Mouse (Mus musculus) midbrain, embryonic 13.5 days (tissue): ENCODE results near the gene Wwp2. TPM values are rescaled to one million over a fixed set of nuclear protein-coding genes. Genes with fewer than 3 reads are reported as not detected.

Experiments used
- ATAC-seq: fragments of 200-750 bp; cut with Nextera tagmentation; 2 replicates; pipeline ENCODE4 v1.8.0; 2017; ENCODE audit warnings: mild to moderate bottlenecking, moderate TSS enrichment, moderate library complexity
- H3K27ac ChIP-seq: fragments of 300-500 bp; sonication (generic); 2 replicates; pipeline ENCODE4 v1.5.1; 2015; ENCODE audit warnings: inconsistent platforms, mild to moderate bottlenecking, moderate library complexity
- H3K27me3 ChIP-seq: fragments of 300-500 bp; sonication (generic); 2 replicates; pipeline ENCODE4 v1.6.1; 2015; ENCODE audit warnings: mild to moderate bottlenecking, inconsistent platforms
- H3K36me3 ChIP-seq: fragments of 300-500 bp; sonication (generic); 2 replicates; pipeline ENCODE4 v1.6.1; 2015; ENCODE audit warnings: mild to moderate bottlenecking, inconsistent platforms
- H3K4me1 ChIP-seq: fragments of 300-500 bp; sonication (generic); replicated peaks from 2 replicates; pipeline ENCODE4 v1.6.1; 2015; ENCODE audit warnings: inconsistent platforms
- H3K4me2 ChIP-seq: fragments of 300-500 bp; sonication (generic); replicated peaks from 2 replicates; pipeline ENCODE4 v1.6.1; 2015; ENCODE audit warnings: moderate library complexity, mild to moderate bottlenecking, inconsistent platforms
- H3K4me3 ChIP-seq: fragments of 300-500 bp; sonication (generic); replicated peaks from 2 replicates; pipeline ENCODE4 v1.5.1; 2015; ENCODE audit warnings: mild to moderate bottlenecking, inconsistent platforms
- H3K9ac ChIP-seq: fragments of 300-500 bp; sonication (generic); replicated peaks from 2 replicates; pipeline ENCODE4 v1.6.1; 2015; ENCODE audit warnings: mild to moderate bottlenecking, inconsistent platforms
- H3K9me3 ChIP-seq: fragments of 300-500 bp; sonication (generic); 2 replicates; pipeline ENCODE4 v1.6.1; 2016; ENCODE audit warnings: mild to moderate bottlenecking, inconsistent platforms
- WGBS: fragments of 180-500 bp; shearing (Covaris S2); methylation state at CpG from one replicate; pipeline ENCODE4 v1.1.7; 2015; 5-methylcytosine and 5-hydroxymethylcytosine counted together
- polyA plus RNA-seq: library from polyadenylated mRNA; unstranded; fragments of >200 nt; fragmentation: Nextera tagmentation; extraction: Ambion mirVana; gene quantifications from 2 replicates; pipeline ENCODE4 v1.2.1, GENCODE M21; 2015

The Wwp2 gene
- polyA plus RNA-seq, 1 experiment from 2014 or later: 48.9 TPM

DNA sequence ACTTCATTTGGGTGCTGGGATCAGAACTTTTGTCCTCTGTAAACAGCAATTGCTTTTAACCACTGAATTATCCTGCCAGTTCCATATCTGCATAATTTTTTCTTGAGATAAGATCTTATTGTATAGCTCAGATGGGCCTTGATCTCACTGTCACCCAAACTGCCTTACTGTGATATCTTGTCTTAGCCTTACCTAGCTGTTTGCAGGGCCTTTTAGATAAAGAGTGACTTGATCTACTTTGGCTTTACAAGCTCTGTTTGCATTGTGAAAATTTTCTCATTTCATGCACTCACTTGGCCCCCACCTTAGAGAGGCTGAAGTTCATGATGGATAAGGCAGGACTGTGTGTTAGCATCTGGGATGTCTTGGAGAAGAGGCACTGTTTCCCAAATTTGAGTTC lies 48.8 kb downstream of the Wwp2 start:
- Histone ChIP-seq H3K27me3 (no peaks in the 10 kb centered on the region), H3K4me2 (no peak overlapping the region)
- ATAC-seq: no peak

DNA sequence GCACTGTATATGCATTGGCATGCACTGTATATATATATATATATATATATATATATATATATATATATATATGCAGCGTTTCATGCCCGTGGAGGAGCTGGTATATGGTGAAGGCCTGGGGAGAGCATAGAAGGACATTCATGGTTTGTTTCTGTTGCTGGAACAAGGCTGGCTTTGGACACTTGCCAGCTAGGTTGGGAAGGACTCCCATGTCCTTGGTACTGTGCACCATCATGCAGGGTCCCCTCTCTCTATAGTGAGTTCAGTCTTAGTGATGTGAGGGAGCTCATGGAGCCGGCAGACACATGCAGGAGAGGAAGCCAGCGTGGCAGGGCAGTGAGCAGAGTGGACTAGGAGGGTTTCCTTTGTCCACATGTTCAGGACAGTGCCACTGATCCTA lies 52.4 kb downstream of the Wwp2 start:
- Histone ChIP-seq H3K9ac (no peak overlapping the region), H3K4me1 (0 out of 2 replicates have a peak, but pooled peaks cover 7% of the 10 kb centered on the region), H3K27me3 (no peaks in the 10 kb centered on the region), H3K9me3 (no peaks in the 10 kb centered on the region), H3K4me3 (no peak overlapping the region), H3K4me2 (no peak overlapping the region), H3K27ac (no peak overlapping the region), H3K36me3 (peaks cover 22% of the 10 kb centered on the region)
- ATAC-seq: no peak
- 94% methylated on average over 4 of the region's 4 CpGs for WGBS

More for the DNA sequence above, 48.8 kb downstream of the Wwp2 start:
- Histone ChIP-seq H3K4me1 (0 out of 2 replicates have a peak, but pooled peaks cover 3% of the 10 kb centered on the region), H3K27ac (no peak overlapping the region), H3K9ac (no peak overlapping the region), H3K4me3 (no peak overlapping the region), H3K9me3 (no peaks in the 10 kb centered on the region), H3K36me3 (peaks cover 38% of the 10 kb centered on the region)

DNA sequence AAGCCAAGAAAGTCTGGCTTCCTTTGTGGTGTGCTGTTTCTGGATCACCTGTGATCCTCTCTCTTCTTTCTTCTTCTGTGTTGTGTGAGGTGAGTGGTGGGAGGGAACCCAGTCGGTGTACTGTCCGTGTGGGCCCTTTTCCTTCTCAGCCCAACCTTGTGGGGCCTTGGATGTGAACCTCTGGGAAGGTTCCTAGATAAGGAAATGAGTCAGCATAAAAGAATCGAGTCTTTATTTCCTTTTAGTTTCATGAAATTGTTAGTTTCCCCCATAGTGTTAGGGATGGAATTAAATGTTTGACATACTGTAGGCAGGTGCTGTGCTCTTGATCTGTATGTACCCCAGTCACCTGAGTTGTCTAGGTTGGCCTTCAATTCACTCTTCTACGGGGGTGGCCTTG lies 52.9 kb downstream of the Wwp2 start:
- Histone ChIP-seq H3K4me3 (no peak overlapping the region), H3K9me3 (no peaks in the 10 kb centered on the region), H3K27ac (no peak overlapping the region), H3K4me1 (0 out of 2 replicates have a peak, but pooled peaks cover 7% of the 10 kb centered on the region), H3K27me3 (no peaks in the 10 kb centered on the region), H3K36me3 (peaks cover 18% of the 10 kb centered on the region), H3K9ac (no peak overlapping the region), H3K4me2 (no peak overlapping the region)
- 88% methylated on average over 4 of the region's 4 CpGs for WGBS
- ATAC-seq: no peak

DNA sequence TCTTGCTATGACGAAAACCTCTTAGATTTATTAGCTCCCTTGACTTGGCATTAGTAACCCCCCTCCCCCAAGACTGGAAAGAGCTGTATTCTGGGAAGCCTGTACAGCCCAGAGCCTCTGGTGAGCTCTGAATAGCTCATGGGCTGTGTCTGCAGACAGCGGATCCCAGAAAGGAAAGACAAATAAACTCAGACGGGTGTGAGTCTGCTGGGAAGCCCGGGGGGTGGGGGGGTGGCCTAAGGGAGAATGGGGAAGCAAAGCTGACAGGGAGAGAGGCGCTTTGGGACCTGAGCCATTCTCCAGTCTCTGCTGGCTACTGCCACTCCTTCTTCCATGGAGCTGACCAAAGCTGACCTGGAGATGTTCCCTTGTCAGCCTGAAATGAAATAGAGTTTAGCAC lies 53.8 kb downstream of the Wwp2 start:
- ATAC-seq: no peak
- no peak overlapping the region for H3K9ac ChIP-seq
- H3K4me2 ChIP-seq: no peak overlapping the region
- no peak overlapping the region for H3K27ac ChIP-seq
- 40% methylated on average over 5 of the region's 5 CpGs for WGBS
- no peaks in the 10 kb centered on the region for H3K9me3 ChIP-seq
- no peaks in the 10 kb centered on the region for H3K27me3 ChIP-seq
- peaks cover 16% of the 10 kb centered on the region for H3K36me3 ChIP-seq
- H3K4me1 ChIP-seq: 0 out of 2 replicates have a peak, but pooled peaks cover 7% of the 10 kb centered on the region
- H3K4me3 ChIP-seq: no peak overlapping the region

DNA sequence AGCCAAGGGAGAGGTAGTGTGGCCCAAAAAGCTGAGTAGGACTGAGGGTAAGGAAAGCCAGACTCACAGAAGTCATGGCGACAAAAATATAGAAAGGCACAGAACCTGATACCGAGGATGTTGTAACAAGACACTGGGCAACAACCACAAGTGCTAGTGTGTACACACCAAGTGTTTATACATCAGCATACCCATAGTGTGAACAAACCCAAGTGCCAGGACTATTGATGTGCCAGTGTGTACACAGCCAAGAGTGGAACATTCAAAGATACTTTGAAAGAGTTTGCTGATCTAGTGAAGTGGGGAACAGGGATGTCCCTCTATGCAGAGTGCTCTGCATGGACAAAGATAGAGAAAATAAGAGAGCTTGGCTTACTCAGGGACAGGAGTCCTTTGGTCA lies 54.5 kb downstream of the Wwp2 start:
- 0 out of 2 replicates have a peak, but pooled peaks cover 7% of the 10 kb centered on the region for H3K4me1 ChIP-seq
- no peak overlapping the region for H3K4me2 ChIP-seq
- no peaks in the 10 kb centered on the region for H3K27me3 ChIP-seq
- no peak overlapping the region for H3K27ac ChIP-seq
- no peak overlapping the region for H3K4me3 ChIP-seq
- H3K9ac ChIP-seq: no peak overlapping the region
- no peaks in the 10 kb centered on the region for H3K9me3 ChIP-seq
- no peak for ATAC-seq
- H3K36me3 ChIP-seq: peaks cover 9% of the 10 kb centered on the region
- WGBS: 85% methylated on average over 2 of the region's 2 CpGs

DNA sequence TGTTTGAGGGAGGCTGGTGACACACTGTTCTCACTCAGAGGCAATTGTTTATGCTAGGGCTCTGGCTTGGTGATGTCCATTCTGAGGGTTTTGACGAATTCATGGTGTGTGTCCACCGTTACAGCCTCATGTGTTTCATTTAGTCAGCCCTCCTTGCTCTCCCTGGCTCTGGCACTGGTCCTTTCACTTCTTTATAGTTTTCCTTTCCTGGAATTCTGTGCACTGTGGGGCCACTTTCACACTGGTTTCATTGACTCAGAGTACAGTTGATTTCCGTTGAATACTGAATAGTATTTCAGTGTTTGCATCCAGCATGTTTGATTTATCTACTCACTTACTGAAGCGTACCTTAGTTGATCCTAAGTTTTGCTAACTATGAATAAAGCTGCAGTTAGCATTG lies 55.0 kb downstream of the Wwp2 start:
- no peak for ATAC-seq
- Histone ChIP-seq H3K4me1 (0 out of 2 replicates have a peak, but pooled peaks cover 7% of the 10 kb centered on the region), H3K9me3 (no peaks in the 10 kb centered on the region), H3K4me2 (no peak overlapping the region), H3K36me3 (peaks cover 6% of the 10 kb centered on the region), H3K27ac (no peak overlapping the region), H3K27me3 (no peaks in the 10 kb centered on the region), H3K4me3 (no peak overlapping the region), H3K9ac (no peak overlapping the region)
- WGBS: 86% methylated on average over 4 of the region's 4 CpGs

DNA sequence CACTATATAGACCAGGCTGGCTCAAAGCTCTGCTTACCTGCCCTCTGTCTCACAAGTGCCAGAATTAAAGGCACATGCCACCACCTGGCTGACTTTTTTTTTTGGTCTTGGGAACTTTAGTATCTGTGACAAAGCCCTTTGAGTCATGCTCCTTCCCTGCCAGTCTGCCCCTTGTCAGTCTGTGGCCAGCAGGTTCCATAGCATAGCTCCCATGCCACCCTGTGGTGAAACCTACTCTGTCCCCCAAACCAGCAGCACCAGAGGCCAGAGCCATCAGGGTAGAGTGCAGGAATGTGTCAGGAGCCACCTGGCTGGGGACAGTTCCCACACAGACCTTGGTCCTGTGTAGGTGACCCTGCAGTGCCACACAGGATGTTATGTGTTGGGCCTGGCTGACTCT lies 55.7 kb downstream of the Wwp2 start:
- ATAC-seq: no peak
- H3K4me1 ChIP-seq: 0 out of 2 replicates have a peak, but pooled peaks cover 7% of the 10 kb centered on the region

DNA sequence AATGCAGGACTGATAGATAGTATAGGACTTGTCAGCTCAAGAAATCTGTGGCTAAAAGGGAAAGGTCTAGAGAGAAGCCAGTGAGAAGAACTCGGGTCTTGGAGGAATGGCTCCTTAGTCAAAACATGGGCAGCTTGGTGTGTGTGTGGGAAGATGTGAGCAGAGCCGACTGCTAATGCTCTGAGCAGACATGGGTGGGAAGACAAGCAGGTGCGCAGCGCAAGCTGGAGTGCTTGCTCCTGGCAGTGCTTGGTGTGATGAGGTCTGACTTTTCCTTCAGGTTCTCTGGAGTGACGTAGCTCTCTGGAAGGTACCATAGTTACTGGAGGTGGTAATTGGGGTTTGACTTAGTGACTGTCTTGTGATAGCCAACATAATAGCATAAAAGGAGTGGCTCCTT lies 56.6 kb downstream of the Wwp2 start:
- H3K27ac ChIP-seq: no peak overlapping the region
- H3K27me3 ChIP-seq: no peaks in the 10 kb centered on the region
- WGBS: 92% methylated on average over 5 of the region's 5 CpGs
- no peaks in the 10 kb centered on the region for H3K9me3 ChIP-seq
- no peak overlapping the region for H3K4me2 ChIP-seq
- no peak overlapping the region for H3K4me3 ChIP-seq
- H3K36me3 ChIP-seq: no peaks in the 10 kb centered on the region
- no peak overlapping the region for H3K9ac ChIP-seq
- 0 out of 2 replicates have a peak, but pooled peaks cover 7% of the 10 kb centered on the region for H3K4me1 ChIP-seq
- ATAC-seq: no peak

More for the DNA sequence above, 55.7 kb downstream of the Wwp2 start:
- H3K4me3 ChIP-seq: no peak overlapping the region
- no peaks in the 10 kb centered on the region for H3K9me3 ChIP-seq
- no peak overlapping the region for H3K27ac ChIP-seq
- no peak overlapping the region for H3K4me2 ChIP-seq
- H3K9ac ChIP-seq: no peak overlapping the region
- H3K27me3 ChIP-seq: no peaks in the 10 kb centered on the region
- 0 out of 2 replicates have a peak, but pooled peaks cover under 1% of the 10 kb centered on the region for H3K36me3 ChIP-seq

DNA sequence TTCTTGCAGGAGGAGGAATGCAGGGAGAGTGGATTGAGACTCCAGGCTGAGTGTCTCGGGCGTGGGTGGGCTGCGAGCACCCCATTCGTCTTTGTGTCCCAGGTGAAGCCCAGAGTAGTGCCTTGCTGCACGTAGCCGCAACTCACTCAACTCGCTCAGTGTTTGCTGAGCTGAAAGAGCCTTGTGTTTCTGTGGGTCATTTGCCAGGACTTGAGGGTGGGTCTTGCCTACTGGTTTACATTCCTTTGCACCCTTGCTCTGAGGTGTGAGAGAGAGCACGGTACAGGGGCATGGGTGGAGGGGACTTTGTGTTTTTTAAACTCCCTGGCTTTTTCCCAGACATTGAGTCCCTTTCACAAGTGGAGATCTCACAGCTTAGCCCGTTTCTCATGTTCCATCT lies 59.3 kb downstream of the Wwp2 start:
- no peak for ATAC-seq
- WGBS: 88% methylated on average over 9 of the region's 9 CpGs
- no peaks in the 10 kb centered on the region for H3K4me1 ChIP-seq

DNA sequence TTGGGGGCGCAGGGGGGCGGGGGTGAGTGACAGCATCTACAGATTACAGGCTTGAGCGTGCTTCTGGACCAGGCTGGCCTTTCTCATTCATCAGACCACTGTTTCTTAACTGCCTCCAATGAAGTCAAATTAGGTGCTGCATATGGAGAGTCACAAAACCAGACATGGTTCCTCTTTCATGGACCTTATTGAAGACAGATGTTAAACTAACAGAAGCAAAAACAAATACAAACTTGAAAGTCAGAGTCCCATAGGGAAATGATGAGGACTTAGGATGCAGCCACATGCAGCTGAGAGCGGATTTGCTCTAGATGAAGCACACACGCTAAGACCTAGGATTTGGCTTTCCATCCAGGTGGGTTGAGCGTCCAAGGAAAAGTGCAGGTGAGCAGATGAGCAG lies 61.5 kb downstream of the Wwp2 start:
- Histone ChIP-seq H3K4me3 (no peak overlapping the region), H3K27ac (no peak overlapping the region), H3K4me1 (peaks cover under 1% of the 10 kb centered on the region; the same call in 1 of the 2 replicates), H3K4me2 (no peak overlapping the region), H3K9me3 (no peaks in the 10 kb centered on the region), H3K9ac (no peak overlapping the region), H3K36me3 (no peaks in the 10 kb centered on the region), H3K27me3 (no peaks in the 10 kb centered on the region)
- WGBS: 85% methylated on average over 6 of the region's 6 CpGs
- ATAC-seq: no peak

More for the DNA sequence above, 59.3 kb downstream of the Wwp2 start:
- Histone ChIP-seq H3K4me3 (no peak overlapping the region), H3K36me3 (no peaks in the 10 kb centered on the region), H3K9me3 (no peaks in the 10 kb centered on the region), H3K9ac (no peak overlapping the region), H3K27me3 (no peaks in the 10 kb centered on the region), H3K27ac (no peak overlapping the region), H3K4me2 (no peak overlapping the region)

DNA sequence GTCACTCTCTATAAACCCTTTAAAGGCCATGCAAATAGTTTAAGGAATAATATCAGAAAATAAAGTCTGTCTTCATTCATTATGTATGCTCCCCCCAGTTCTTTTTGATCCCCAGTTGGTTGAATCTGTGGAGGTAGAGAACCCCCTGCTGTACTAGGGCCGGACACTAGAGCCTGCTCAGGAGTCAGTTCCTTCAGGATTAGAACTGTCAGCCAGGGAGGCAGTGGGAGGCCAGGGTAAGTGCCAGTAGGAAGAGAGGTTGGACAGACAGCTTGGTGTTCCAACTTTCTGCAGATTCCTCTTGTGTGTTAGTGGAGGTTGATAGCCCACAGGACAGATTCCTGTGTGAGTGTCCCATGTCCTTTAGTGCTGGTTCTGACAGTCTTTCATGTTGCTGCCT lies 62.2 kb downstream of the Wwp2 start:
- Histone ChIP-seq H3K9ac (no peak overlapping the region), H3K4me2 (no peak overlapping the region), H3K9me3 (no peaks in the 10 kb centered on the region), H3K4me1 (peaks cover 7% of the 10 kb centered on the region), H3K27me3 (no peaks in the 10 kb centered on the region), H3K27ac (no peak overlapping the region), H3K4me3 (no peak overlapping the region), H3K36me3 (no peaks in the 10 kb centered on the region)
- WGBS: 42% methylated on average over 1 of the region's 1 CpGs
- ATAC-seq: no peak

DNA sequence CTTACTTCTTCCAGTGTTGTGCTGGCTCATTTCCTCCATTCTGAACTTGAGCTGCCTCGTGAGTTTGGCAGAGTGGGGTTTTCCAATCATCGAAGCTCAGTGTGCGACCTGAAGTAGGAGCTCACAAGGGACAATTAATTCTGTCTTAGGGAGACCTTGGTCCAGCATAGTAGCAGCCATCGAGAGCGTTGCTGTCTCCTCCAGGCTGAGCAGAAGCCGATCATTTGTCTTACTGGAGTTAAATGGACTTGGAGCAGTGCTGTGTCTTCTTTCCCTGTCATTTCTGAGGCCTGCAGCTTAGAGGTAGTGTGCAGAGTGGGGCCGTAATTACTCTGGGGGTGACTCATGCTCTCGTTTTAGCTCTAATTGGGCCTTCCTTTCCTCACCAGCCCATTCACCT lies 62.6 kb downstream of the Wwp2 start:
- H3K9ac ChIP-seq: no peak overlapping the region
- no peaks in the 10 kb centered on the region for H3K36me3 ChIP-seq
- no peak overlapping the region for H3K27ac ChIP-seq
- ATAC-seq: no peak
- H3K4me3 ChIP-seq: no peak overlapping the region
- no peaks in the 10 kb centered on the region for H3K27me3 ChIP-seq
- H3K4me2 ChIP-seq: no peak overlapping the region
- peaks cover 12% of the 10 kb centered on the region for H3K4me1 ChIP-seq
- no peaks in the 10 kb centered on the region for H3K9me3 ChIP-seq
- 84% methylated on average over 8 of the region's 8 CpGs for WGBS

DNA sequence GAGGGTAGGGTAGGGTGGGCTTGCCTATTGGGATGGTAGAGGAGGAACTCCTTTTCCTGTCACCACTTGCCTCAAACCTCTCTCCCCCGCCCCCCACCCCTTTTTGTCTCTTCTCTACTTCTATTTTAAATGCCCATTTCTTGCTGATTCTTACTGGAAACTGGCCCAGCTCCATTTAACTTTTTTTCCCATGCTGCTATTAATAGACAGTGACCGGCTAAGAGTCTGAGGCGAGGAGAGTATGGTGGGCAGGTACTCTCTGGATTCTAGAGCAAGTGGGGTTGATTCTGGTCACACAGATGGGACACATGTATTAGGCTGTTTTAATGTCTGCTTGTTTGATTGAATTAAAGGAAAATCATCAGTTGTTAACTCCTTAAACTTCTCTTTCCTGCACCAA lies 63.4 kb downstream of the Wwp2 start:
- Histone ChIP-seq H3K9me3 (no peaks in the 10 kb centered on the region), H3K9ac (no peak overlapping the region), H3K4me1 (peaks cover 12% of the 10 kb centered on the region), H3K36me3 (no peaks in the 10 kb centered on the region), H3K4me3 (no peak overlapping the region), H3K27ac (no peak overlapping the region), H3K4me2 (no peak overlapping the region), H3K27me3 (no peaks in the 10 kb centered on the region)
- ATAC-seq: no peak
- 93% methylated on average over 3 of the region's 3 CpGs for WGBS
